Mouse (Mus musculus): ENCODE results near the gene Psmc1.

The Psmc1 gene

GRCm38 (mm10) chr12:100109986-100110696 lies at the start of gene Psmc1:
Psmc1 (plus strand) TSS chr12:100110154.
- DNase-seq: peak; percentile 97

GRCm38 (mm10) chr12:100061071-100061470 lies 48.9 kb upstream of the Psmc1 start:
- no peak for DNase-seq

DNA sequence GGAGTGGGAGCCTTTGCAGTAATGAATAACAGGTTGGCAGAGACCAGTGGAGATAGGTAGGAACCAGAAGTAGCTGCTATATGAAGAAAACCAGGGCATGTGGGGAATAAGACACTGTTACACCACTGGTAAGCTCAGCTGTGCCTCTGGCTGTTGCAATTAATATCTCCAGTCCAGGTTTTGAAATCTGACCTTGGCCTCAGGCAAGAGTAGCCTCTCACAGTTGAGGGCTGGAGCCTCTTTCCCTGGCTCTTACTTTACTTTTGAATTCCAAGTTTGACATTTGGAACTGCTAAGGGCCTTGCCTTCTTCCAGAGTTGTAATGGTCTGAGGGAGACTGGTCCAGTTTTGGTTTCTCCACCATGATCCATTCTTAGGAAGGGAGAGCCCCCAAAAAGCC lies 48.1 kb upstream of the Psmc1 start:
- no peak for DNase-seq

DNA sequence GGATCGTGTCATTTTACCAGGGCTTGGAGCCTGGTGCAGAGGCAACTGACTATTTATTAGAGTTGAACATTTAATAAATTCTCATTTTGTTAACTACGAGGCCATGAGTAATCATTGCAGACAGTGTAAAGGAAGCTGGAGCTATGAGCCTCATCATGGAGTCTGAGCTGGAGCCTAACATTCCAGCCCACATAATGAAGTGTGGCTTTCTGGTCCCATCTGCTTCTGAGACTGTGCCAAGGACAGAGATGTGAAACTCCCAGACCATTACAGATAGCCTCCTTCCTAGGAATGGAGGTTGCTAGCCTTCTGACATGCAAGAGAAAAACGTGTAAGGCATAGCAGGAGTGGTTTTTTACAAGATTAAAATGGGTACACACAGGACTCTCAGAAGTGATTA lies 47.4 kb upstream of the Psmc1 start:
- DNase-seq: no peak

DNA sequence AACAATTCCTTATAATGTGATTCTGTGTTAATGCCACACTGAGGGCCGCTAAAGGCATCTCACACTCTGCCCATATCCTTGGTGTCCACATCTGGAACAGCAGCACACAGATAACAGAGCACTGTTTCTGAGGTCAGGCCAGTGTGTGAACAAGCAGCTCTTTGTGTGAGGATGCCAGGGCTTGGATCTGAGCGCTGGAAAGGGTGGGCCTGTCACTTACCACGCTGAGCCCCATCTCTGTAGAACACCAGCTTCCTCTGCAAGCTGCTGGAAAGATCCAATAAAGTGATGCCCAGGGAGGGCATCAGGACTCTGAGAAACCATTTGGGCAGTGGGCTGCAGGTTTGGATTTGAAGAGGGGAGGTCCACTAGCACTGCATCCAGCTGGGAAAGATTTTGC lies 44.8 kb upstream of the Psmc1 start:
- no peak for DNase-seq

DNA sequence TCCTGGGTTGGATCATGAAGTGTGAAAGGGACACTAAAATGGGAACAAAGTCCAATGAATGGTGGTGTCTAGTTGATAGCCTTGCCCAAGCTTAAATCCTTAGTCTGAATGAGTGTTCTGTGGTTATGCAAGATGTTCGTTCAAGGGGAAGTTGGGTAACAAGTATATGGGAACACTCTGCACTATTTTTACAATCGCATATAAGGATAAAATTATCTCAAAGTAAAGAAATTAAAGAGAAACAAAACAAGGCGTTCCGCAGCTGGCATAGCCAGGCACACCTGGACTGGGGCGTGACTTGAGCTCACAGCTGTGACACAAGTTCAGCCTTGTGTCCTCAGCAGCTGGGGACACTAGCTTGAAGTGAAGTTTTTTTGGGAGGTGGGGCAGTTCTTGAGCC lies 42.5 kb upstream of the Psmc1 start:
- no peak for DNase-seq

DNA sequence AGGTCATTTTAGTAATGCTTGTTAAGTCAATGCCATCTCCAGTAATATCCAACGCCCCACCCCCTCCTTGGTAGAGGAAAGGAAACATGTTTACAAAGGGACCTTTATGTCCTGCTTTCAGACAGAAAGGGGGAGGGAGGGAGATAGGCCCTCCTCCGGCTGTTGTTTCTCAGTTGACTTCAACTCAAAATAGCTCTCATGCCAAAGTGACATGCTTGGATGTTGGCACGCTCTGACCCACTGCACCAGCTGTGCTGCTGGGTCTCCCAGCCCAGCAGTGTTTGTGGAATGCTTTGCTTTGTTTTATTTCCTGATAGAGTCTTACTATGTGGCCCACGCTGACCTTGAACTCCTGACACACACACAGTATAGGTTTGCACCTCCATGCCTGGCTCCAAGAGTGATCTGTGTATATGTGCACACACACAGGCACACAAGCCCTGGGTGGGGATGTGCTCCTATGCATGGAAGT lies 36.7 kb upstream of the Psmc1 start:
- peak; percentile 64 for DNase-seq

GRCm38 (mm10) chr12:100075715-100076114 lies 34.2 kb upstream of the Psmc1 start:
- DNase-seq: peak; percentile 80

GRCm38 (mm10) chr12:100079636-100080286 lies 30.2 kb upstream of the Psmc1 start:
- DNase-seq: no peak

DNA sequence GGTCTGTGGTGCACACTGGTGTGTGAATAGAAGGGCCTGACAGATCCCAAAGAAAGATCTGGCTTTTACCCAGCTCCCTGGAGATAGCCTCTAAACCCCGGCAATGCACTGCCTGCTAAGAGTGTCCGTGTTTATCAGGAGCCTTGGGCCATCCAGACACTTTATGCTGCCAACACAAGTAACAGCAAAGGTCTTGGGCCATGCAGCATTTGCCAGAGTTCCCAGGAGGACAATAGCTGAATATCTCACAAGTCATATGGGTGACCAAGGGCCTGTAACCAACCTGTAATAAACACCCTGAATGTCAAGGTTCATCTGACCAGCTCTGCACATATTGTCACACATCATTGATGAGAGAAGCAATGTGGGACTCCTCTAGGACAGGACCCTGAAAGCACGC lies 21.9 kb upstream of the Psmc1 start:
- no peak for DNase-seq

DNA sequence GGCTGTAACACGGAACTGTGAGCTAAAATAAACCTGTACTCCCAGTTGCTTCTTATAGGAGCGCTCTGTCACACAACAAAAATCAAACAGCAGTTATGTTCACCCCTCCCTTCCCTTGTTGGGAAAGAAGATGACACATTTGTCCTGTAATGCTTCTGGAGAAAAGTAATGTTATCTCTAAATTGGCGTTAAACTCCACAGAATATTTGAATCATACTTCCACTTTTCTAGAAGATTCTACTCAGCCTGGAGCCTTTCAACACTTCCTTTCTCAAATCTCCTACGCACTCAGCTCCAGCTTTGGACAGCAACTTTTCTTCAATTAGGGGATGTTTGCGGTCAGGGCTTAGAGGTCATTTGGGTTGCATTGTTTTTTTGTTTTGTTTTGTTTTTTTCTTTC lies 20.7 kb upstream of the Psmc1 start:
- DNase-seq: no peak

DNA sequence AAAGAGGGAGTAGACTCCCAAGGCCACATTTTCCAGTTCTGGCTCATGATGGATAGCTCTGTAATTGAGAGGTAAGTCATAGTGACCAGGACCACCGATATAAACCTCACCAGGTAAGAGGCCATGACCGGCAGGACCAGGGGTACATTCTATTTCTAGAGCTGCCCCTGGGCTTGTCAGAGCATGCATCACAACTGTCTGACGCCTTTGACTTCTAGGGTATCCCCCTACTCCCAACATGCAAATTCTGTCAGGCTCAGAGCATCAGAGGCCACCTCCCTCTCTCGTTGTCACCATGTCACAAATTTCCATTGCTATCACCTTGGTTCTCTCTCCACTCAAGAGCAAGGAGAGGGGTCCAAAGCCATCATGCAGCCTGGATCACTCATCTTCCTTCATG lies 19.2 kb upstream of the Psmc1 start:
- DNase-seq: no peak

DNA sequence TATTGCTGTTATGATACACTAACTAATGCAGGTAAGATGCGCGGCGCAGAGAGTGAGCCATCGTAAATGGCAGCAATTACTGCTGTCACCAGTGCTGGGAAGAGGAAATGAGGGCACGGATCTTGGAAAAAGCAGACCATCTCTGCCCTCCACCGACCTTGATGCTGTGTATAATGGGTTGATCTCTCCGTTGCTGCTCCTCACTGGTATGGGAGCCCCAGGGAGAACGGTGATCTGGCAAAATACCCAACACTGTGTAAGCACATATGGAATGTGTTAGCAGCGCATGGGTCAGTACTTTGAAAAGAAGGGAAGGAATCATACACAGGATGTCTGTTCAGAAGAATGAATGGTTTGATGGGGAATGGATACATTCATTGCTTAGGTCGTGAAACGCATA lies 16.9 kb upstream of the Psmc1 start:
- DNase-seq: no peak

DNA sequence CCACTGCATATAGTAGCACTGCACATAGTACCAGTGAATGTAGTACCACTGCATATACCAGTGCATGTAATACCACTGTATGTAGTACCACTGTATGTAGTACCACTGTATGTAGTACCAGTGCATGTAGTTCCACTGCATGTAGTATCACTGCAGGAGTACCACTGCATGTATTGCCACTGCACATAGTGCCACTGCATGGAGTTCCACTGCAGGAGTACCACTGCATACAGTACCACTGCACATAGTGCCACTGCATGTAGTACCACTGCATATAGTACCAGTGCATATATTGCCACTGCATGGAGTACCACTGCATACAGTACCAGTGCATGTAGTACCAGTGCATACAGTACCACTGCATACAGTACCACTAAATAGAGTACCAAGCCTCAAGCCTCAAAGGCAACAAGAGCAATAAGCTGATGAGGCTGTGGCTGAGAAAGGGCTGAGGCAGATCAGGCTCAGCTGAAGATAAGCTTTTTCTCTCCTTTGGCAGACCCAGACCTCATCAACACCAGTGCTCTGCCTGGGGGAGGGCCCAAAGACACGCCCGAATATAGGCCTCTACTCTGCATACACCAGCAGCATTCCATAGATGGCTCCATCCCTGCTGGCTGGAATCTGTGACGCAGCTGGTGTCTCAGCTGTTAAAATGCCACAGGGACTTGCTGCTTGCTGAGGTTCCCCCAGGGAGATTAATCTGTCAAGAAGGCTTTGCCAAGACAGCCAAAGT lies 9.8 kb upstream of the Psmc1 start:
- DNase-seq: peak; percentile 35

GRCm38 (mm10) chr12:100100707-100101030 lies 9.3 kb upstream of the Psmc1 start:
- DNase-seq: no peak

- DNase-seq: no peak
These were observed 8.3 kb upstream of the Psmc1 start for GRCm38 (mm10) chr12:100101651-100102050.

GRCm38 (mm10) chr12:100104530-100104929 lies 5.4 kb upstream of the Psmc1 start:
- no peak for DNase-seq

DNA sequence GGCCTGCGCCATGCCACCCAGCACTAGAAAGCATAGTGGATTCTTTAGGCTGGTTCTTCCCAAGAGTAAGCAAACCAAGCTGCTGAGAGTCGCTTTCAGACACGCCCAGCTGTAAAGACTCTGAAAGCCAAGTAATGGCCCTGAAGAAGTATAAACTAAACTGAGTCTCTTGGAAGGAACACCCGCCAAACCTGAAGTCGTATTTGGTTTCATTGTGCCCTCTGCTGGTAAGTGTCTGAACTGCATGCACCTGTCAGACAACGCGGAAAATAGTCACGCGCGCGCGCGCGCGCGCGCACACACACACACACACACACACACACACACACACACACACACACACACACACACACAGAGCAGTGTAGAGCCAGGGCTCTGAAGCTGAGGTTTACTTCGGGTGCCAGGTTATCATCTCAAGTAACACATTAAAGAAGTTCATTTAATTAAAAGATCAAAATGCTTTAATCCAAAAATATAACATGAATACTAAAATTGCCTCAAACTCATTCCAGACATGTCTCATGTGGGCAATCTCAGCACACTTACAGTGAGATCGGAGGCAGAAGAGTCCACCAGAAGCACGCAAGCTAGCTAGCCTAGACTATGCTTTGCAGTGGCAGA lies 3.6 kb upstream of the Psmc1 start:
- peak; percentile 89 for DNase-seq

- DNase-seq: no peak
These were observed 2.5 kb upstream of the Psmc1 start for GRCm38 (mm10) chr12:100107436-100107835.

- no peak for DNase-seq
These were observed 6.0 kb downstream of the Psmc1 start for GRCm38 (mm10) chr12:100115982-100116381.

- no peak for DNase-seq
These were observed 13.0 kb downstream of the Psmc1 start for GRCm38 (mm10) chr12:100122921-100123381.

DNA sequence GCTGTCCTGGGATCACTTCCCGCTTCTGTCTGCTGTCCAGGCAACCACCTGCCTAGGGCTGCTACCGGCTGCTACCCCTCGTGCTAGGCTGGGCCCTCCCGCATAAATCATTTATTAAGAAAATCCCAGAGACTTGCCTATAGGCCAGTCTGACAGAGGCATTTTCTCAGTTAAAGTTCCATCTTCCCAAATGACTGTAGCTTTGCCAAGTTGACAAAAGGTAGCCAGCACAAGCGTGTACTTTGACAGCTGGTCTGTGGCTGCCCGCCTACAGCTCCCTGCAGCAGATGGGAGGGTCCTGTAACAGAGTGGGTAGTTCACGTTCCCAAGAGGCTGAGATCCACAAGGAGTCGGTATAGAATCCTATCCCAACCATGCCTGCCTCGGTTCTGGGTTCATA lies 13.5 kb downstream of the Psmc1 start:
- no peak for DNase-seq
